Mouse (Mus musculus) intestine, embryonic 16.5 days (tissue): Measurements from ENCODE around the gene Wdr95. TPM values are rescaled to one million over a fixed set of nuclear protein-coding genes. Genes with fewer than 3 reads are reported as not detected.

Experiments used
- ATAC-seq: fragments of 200-750 bp; cut with Nextera tagmentation; 2 replicates; pipeline ENCODE4 v1.8.0; 2017; ENCODE audit warnings: moderate TSS enrichment, moderate library complexity
- H3K27ac ChIP-seq: fragments of 300-500 bp; sonication (generic); 2 replicates; pipeline ENCODE4 v1.5.1; 2014; ENCODE audit warnings: mild to moderate bottlenecking, low read length
- H3K27me3 ChIP-seq: fragments of 300-500 bp; sonication (generic); replicated peaks from 2 replicates; pipeline ENCODE4 v1.6.1; 2014; ENCODE audit warnings: low read length, control low read depth, mixed read lengths; ENCODE audit not compliant: control insufficient read depth, insufficient read depth
- H3K36me3 ChIP-seq: fragments of 300-500 bp; sonication (generic); 2 replicates; pipeline ENCODE4 v1.6.1; 2014; ENCODE audit warnings: low read length, control low read depth; ENCODE audit not compliant: control insufficient read depth, insufficient read depth
- H3K4me1 ChIP-seq: fragments of 300-500 bp; sonication (generic); 2 replicates; pipeline ENCODE4 v1.6.1; 2014; ENCODE audit warnings: low read length, control low read depth, mixed read lengths; ENCODE audit not compliant: control insufficient read depth, insufficient read depth
- H3K4me2 ChIP-seq: fragments of 300-500 bp; sonication (generic); 2 replicates; pipeline ENCODE4 v1.6.1; 2014; ENCODE audit warnings: low read depth, low read length, control low read depth
- H3K4me3 ChIP-seq: fragments of 300-500 bp; sonication (generic); 2 replicates; pipeline ENCODE4 v1.5.1; 2014; ENCODE audit warnings: mild to moderate bottlenecking, low read length
- H3K9ac ChIP-seq: fragments of 300-500 bp; sonication (generic); 2 replicates; pipeline ENCODE4 v1.6.1; 2014; ENCODE audit warnings: low read depth, low read length
- H3K9me3 ChIP-seq: fragments of 300-500 bp; sonication (generic); 2 replicates; pipeline ENCODE4 v1.6.1; 2016; ENCODE audit warnings: low read length, control low read depth; ENCODE audit not compliant: control insufficient read depth
- WGBS: fragments of 180-500 bp; shearing (Covaris S2); extraction: QIAGEN DNeasy Blood & Tissue Kit; methylation state at CpG from one replicate; pipeline ENCODE4 v1.1.7; 2014; 5-methylcytosine and 5-hydroxymethylcytosine counted together
- polyA plus RNA-seq: library from polyadenylated mRNA; unstranded; fragments of >200 nt; fragmentation: Nextera tagmentation; extraction: Ambion mirVana; gene quantifications from 2 replicates; pipeline ENCODE4 v1.2.1, GENCODE M21; 2015

Wdr95 gene
- polyA plus RNA-seq, result not detected in 2 replicates

- H3K9ac ChIP-seq, result 0 out of 2 replicates have a peak within 1 kb of the TSS, but pooled peaks have one; percentile 1
- H3K4me3 ChIP-seq, result no peak within 1 kb of the TSS
- H3K9me3 ChIP-seq, result no peaks in the 10 kb centered on the region
- no peaks in the 10 kb centered on the region for H3K27me3 ChIP-seq
- no peaks in the 10 kb centered on the region for H3K36me3 ChIP-seq
- no peak within 1 kb of the TSS for H3K4me2 ChIP-seq
- H3K4me1 ChIP-seq, result peaks cover 8% of the 10 kb centered on the region
- WGBS, result 39% methylated on average over 29 of the region's 29 CpGs
- no peak for ATAC-seq
- H3K27ac ChIP-seq, result peak within 1 kb of the TSS; percentile 43; the same call in 1 of the 2 replicates
These were observed at the start of gene Wdr95 for GRCm38 (mm10) chr5:149527999-149528729. Gene Wdr95, plus strand, starts transcription at chr5:149528679.

GRCm38 (mm10) chr5:149481920-149482319 lies 46.6 kb upstream of the Wdr95 start:
- Histone ChIP-seq H3K27ac (no peak overlapping the region), H3K4me1 (no peaks in the 10 kb centered on the region), H3K4me2 (no peak overlapping the region), H3K9me3 (no peaks in the 10 kb centered on the region), H3K36me3 (no peaks in the 10 kb centered on the region), H3K9ac (no peak overlapping the region), H3K27me3 (no peaks in the 10 kb centered on the region), H3K4me3 (no peak overlapping the region)
- no peak for ATAC-seq
- WGBS, result 88% methylated on average over 7 of the region's 7 CpGs

GRCm38 (mm10) chr5:149483321-149484052 lies 45.0 kb upstream of the Wdr95 start:
- WGBS, result 66% methylated on average over 12 of the region's 12 CpGs
- Histone ChIP-seq H3K27me3 (no peaks in the 10 kb centered on the region), H3K4me1 (no peaks in the 10 kb centered on the region), H3K27ac (no peak overlapping the region), H3K9me3 (no peaks in the 10 kb centered on the region), H3K4me2 (no peak overlapping the region), H3K9ac (no peak overlapping the region), H3K36me3 (no peaks in the 10 kb centered on the region), H3K4me3 (no peak overlapping the region)
- ATAC-seq, result no peak

- no peak overlapping the region for H3K4me2 ChIP-seq
- H3K27me3 ChIP-seq, result no peaks in the 10 kb centered on the region
- no peaks in the 10 kb centered on the region for H3K4me1 ChIP-seq
- H3K4me3 ChIP-seq, result no peak overlapping the region
- ATAC-seq, result peak; percentile 33; the same call in 1 of the 2 replicates
- no peak overlapping the region for H3K9ac ChIP-seq
- 53% methylated on average over 12 of the region's 12 CpGs for WGBS
- no peaks in the 10 kb centered on the region for H3K9me3 ChIP-seq
- H3K36me3 ChIP-seq, result no peaks in the 10 kb centered on the region
- no peak overlapping the region for H3K27ac ChIP-seq
These were observed 44.2 kb upstream of the Wdr95 start for GRCm38 (mm10) chr5:149484270-149484669.

GRCm38 (mm10) chr5:149485447-149485846 lies 43.0 kb upstream of the Wdr95 start:
- no peak overlapping the region for H3K4me3 ChIP-seq
- H3K9me3 ChIP-seq, result no peaks in the 10 kb centered on the region
- ATAC-seq, result no peak
- no peak overlapping the region for H3K4me2 ChIP-seq
- no peak overlapping the region for H3K9ac ChIP-seq
- H3K27ac ChIP-seq, result no peak overlapping the region
- no peaks in the 10 kb centered on the region for H3K27me3 ChIP-seq
- WGBS, result 89% methylated on average over 6 of the region's 6 CpGs
- no peaks in the 10 kb centered on the region for H3K36me3 ChIP-seq
- H3K4me1 ChIP-seq, result no peaks in the 10 kb centered on the region

- no peaks in the 10 kb centered on the region for H3K9me3 ChIP-seq
- no peaks in the 10 kb centered on the region for H3K4me1 ChIP-seq
- H3K4me2 ChIP-seq, result no peak overlapping the region
- H3K27ac ChIP-seq, result no peak overlapping the region
- H3K9ac ChIP-seq, result no peak overlapping the region
- ATAC-seq, result no peak
- no peaks in the 10 kb centered on the region for H3K27me3 ChIP-seq
- WGBS, result 31% methylated on average over 11 of the region's 11 CpGs
- no peak overlapping the region for H3K4me3 ChIP-seq
- H3K36me3 ChIP-seq, result no peaks in the 10 kb centered on the region
These were observed 40.0 kb upstream of the Wdr95 start for GRCm38 (mm10) chr5:149488360-149489021.

GRCm38 (mm10) chr5:149489136-149489535 lies 39.3 kb upstream of the Wdr95 start:
- Histone ChIP-seq H3K27me3 (no peaks in the 10 kb centered on the region), H3K9ac (no peak overlapping the region), H3K4me2 (no peak overlapping the region), H3K27ac (no peak overlapping the region), H3K36me3 (no peaks in the 10 kb centered on the region), H3K9me3 (no peaks in the 10 kb centered on the region), H3K4me1 (no peaks in the 10 kb centered on the region), H3K4me3 (no peak overlapping the region)
- no peak for ATAC-seq
- 50% methylated on average over 11 of the region's 11 CpGs for WGBS

GRCm38 (mm10) chr5:149490275-149490674 lies 38.2 kb upstream of the Wdr95 start:
- Histone ChIP-seq H3K36me3 (no peaks in the 10 kb centered on the region), H3K27ac (no peak overlapping the region), H3K27me3 (no peaks in the 10 kb centered on the region), H3K4me2 (no peak overlapping the region), H3K4me3 (no peak overlapping the region), H3K9ac (no peak overlapping the region), H3K4me1 (no peaks in the 10 kb centered on the region), H3K9me3 (no peaks in the 10 kb centered on the region)
- ATAC-seq, result no peak
- 68% methylated on average over 15 of the region's 15 CpGs for WGBS

- no peaks in the 10 kb centered on the region for H3K9me3 ChIP-seq
- H3K4me3 ChIP-seq, result no peak overlapping the region
- no peaks in the 10 kb centered on the region for H3K36me3 ChIP-seq
- ATAC-seq, result no peak
- H3K9ac ChIP-seq, result no peak overlapping the region
- H3K4me1 ChIP-seq, result no peaks in the 10 kb centered on the region
- H3K27ac ChIP-seq, result no peak overlapping the region
- no peaks in the 10 kb centered on the region for H3K27me3 ChIP-seq
- WGBS, result 54% methylated on average over 6 of the region's 6 CpGs
- H3K4me2 ChIP-seq, result no peak overlapping the region
These were observed 32.8 kb upstream of the Wdr95 start for GRCm38 (mm10) chr5:149495655-149496054.
